Mouse (Mus musculus): ENCODE results near the gene Naa30.

Naa30 gene

DNA sequence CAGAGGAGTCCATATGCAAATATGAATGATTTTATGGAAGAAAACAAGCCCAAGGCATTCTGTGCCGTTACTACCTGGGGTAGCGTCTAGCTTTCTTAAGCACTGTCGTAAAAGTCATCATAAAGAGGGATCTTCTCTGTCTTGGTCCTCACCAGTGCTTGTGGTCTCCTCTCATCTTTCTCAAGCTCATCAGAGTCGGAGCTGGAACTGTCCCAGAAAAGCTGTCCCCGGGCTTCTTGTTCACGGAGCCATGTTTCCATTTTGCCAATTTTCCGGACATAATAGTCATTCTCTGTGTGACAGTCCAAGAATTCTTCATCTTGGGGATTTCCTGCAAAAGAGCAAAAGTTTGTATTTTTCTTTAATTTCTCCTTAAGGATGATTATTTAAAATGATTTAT is 54.4 kb downstream of the Naa30 start:
- no peak for DNase-seq (ENCODE audit: low read depth, low spot score)

- no peak for DNase-seq (ENCODE audit: low read depth, low spot score)
Measured at GRCm38 (mm10) chr14:49226986-49227385, 55.0 kb downstream of the Naa30 start.

- no peak for DNase-seq (ENCODE audit: low read depth, low spot score)
Measured at GRCm38 (mm10) chr14:49231845-49232244, 59.8 kb downstream of the Naa30 start.

- DNase-seq (ENCODE audit: low read depth, low spot score), result peak; percentile 73
Measured at GRCm38 (mm10) chr14:49234788-49235515, 62.9 kb downstream of the Naa30 start.

- DNase-seq (ENCODE audit: low read depth, low spot score), result peak; percentile 68
Measured at GRCm38 (mm10) chr14:49238206-49238605, 66.2 kb downstream of the Naa30 start.

Data from 3T3-L1 (cell line).